Mouse (Mus musculus) embryonic facial prominence, embryonic 13.5 days (tissue): ENCODE results near the gene Psmg4. TPM values are rescaled to one million over a fixed set of nuclear protein-coding genes. Genes with fewer than 3 reads are reported as not detected.

Experiments used
- ATAC-seq: fragments of 200-750 bp; cut with Nextera tagmentation; 2 replicates; pipeline ENCODE4 v1.8.0; 2017; ENCODE audit warnings: low read depth; ENCODE audit not compliant: insufficient number of reproducible peaks, insufficient read depth, low FRiP score, low TSS enrichment
- H3K27ac ChIP-seq: fragments of 300-500 bp; sonication (generic); 2 replicates; pipeline ENCODE4 v1.5.1; 2015; ENCODE audit warnings: moderate library complexity, mild to moderate bottlenecking, inconsistent platforms
- H3K27me3 ChIP-seq: fragments of 300-500 bp; sonication (generic); 2 replicates; pipeline ENCODE4 v1.6.1; 2015; ENCODE audit warnings: mild to moderate bottlenecking, inconsistent platforms
- H3K36me3 ChIP-seq: fragments of 300-500 bp; sonication (generic); 2 replicates; pipeline ENCODE4 v1.6.1; 2015; ENCODE audit warnings: mild to moderate bottlenecking, inconsistent platforms
- H3K4me1 ChIP-seq: fragments of 300-500 bp; sonication (generic); 2 replicates; pipeline ENCODE4 v1.6.1; 2015; ENCODE audit warnings: inconsistent platforms
- H3K4me2 ChIP-seq: fragments of 300-500 bp; sonication (generic); 2 replicates; pipeline ENCODE4 v1.6.1; 2015; ENCODE audit warnings: moderate library complexity, mild to moderate bottlenecking, inconsistent platforms
- H3K4me3 ChIP-seq: fragments of 300-500 bp; sonication (generic); 2 replicates; pipeline ENCODE4 v1.5.1; 2015; ENCODE audit warnings: mild to moderate bottlenecking, inconsistent platforms
- H3K9ac ChIP-seq: fragments of 300-500 bp; sonication (generic); 2 replicates; pipeline ENCODE4 v1.6.1; 2015; ENCODE audit warnings: mild to moderate bottlenecking, inconsistent platforms
- H3K9me3 ChIP-seq: fragments of 300-500 bp; sonication (generic); 2 replicates; pipeline ENCODE4 v1.6.1; 2016; ENCODE audit warnings: inconsistent platforms
- WGBS: fragments of 180-500 bp; shearing (Covaris S2); methylation state at CpG from one replicate; pipeline ENCODE4 v1.1.7; 2015; ENCODE audit warnings: mixed read lengths; 5-methylcytosine and 5-hydroxymethylcytosine counted together
- polyA plus RNA-seq: library from polyadenylated mRNA; unstranded; fragments of >200 nt; fragmentation: Nextera tagmentation; extraction: Ambion mirVana; gene quantifications from 2 replicates; pipeline ENCODE4 v1.2.1, GENCODE M21; 2015

Psmg4 gene
- polyA plus RNA-seq, 1 experiment from 2014 or later = 111 TPM

DNA sequence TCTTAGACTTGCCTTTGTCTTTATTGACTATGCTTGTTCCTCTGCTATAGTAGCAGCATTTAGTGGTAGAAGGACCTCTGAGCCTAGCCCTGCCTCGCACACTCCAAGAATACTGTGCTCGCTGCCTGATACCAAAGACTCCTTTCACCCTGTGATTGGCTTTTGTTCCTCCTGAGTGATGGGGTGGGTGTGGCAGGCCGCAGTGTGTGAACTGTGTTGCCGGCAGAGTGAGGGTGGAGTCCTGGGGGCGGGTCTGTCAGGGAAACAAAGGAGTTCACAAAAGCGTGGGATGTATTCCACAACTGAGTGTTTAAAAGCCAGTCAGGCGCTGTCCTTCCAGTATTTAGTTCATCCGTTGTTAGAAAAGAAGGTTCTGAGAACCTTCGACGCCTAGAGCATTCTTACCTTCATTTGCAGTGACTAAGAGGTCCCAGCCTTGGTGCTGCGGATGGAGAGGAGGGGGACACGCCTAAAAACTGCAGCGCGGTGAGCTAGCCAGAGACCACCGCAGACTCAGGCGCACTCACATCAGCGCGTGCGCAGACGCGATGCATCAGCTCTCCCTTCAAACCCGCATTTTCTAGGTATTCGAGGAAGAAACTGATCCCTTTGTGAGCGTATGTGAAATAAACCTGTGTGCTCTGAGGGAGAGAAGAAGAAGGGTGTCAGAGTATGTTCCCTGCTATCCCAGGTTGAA lies 31.6 kb upstream of the Psmg4 start:
- under 1% methylated on average over 24 of the region's 24 CpGs for WGBS
- peaks cover 49% of the 10 kb centered on the region for H3K4me1 ChIP-seq
- peak overlapping the region; percentile 67 for H3K4me3 ChIP-seq
- 0 out of 2 replicates have a peak, but pooled peaks have one; percentile 38 for ATAC-seq
- peak overlapping the region; percentile 84 for H3K4me2 ChIP-seq
- peak overlapping the region; percentile 75 for H3K9ac ChIP-seq
- no peaks in the 10 kb centered on the region for H3K36me3 ChIP-seq
- H3K9me3 ChIP-seq = no peaks in the 10 kb centered on the region
- H3K27ac ChIP-seq = peak overlapping the region; percentile 86
- peaks cover 5% of the 10 kb centered on the region; the same call in 1 of the 2 replicates for H3K27me3 ChIP-seq

DNA sequence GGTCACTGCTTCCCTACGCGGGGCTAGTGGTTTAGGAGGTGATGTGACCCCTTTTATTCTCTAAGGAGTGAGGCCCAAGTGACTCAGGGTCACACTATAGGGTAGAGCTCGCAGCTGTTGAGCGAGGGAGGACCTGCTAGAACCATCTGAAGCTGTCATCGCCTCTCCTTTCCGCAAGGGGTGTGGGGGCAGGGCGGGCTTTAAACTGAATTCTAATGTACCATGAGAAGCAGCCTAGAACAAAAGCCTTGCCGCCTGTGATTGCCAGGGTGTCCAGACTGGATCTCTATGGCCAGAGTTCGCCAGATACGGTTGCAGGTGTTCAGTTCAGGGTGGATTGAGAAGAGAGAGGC lies 31.1 kb upstream of the Psmg4 start:
- Histone ChIP-seq H3K4me3 (peak overlapping the region; percentile 67), H3K9ac (peak overlapping the region; percentile 75), H3K4me1 (peaks cover 48% of the 10 kb centered on the region), H3K27ac (peak overlapping the region; percentile 86), H3K9me3 (no peaks in the 10 kb centered on the region), H3K36me3 (no peaks in the 10 kb centered on the region), H3K27me3 (peaks cover 5% of the 10 kb centered on the region; the same call in 1 of the 2 replicates), H3K4me2 (peak overlapping the region; percentile 84)
- WGBS = 1% methylated on average over 10 of the region's 10 CpGs
- no peak for ATAC-seq

DNA sequence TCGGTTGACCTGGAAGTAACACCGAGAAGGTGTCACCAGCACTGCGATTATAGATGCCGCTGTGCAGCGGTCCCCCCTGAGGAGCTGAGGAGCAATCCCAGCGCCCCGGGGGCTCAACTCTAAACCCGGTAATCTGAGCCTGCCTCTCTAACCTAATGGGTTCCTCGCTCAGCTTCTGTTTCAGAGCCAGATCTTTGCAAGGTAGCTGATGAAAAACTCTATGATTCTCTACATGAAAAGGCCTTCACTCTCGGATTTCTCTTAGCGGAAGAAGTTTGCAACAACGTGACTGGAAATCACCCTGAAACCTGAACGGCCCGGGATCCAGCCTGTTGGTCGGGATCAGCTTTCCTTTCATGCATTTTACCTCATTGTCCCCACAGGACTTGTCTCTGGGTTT lies 30.5 kb upstream of the Psmg4 start:
- Histone ChIP-seq H3K4me1 (peaks cover 50% of the 10 kb centered on the region), H3K4me2 (peak overlapping the region; percentile 84), H3K9ac (peak overlapping the region; percentile 75; the same call in 1 of the 2 replicates), H3K27ac (peak overlapping the region; percentile 86), H3K9me3 (no peaks in the 10 kb centered on the region), H3K27me3 (peaks cover 5% of the 10 kb centered on the region; the same call in 1 of the 2 replicates), H3K36me3 (no peaks in the 10 kb centered on the region), H3K4me3 (peak overlapping the region; percentile 67)
- WGBS = 2% methylated on average over 15 of the region's 15 CpGs
- no peak for ATAC-seq

DNA sequence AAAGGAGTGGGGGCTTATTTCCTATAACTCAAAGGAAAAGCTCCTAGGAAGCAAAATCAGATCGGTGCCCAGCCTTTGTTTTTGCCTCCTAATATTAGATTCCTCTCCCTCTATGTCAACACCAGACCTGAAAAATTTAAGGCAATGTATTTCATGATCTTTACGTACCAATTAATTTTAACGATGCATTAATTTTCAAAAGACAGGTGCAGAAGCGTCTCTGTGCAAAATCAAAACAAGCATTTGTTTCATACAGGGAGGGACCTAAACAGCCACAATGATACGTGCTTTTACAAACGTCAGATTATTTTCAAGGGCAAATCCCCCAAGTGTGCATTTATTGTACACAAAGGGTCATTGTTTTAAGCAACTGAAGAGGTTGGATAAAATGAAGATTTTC lies 29.9 kb upstream of the Psmg4 start:
- H3K27me3 ChIP-seq = peaks cover 5% of the 10 kb centered on the region; the same call in 1 of the 2 replicates
- H3K4me3 ChIP-seq = no peak overlapping the region
- peaks cover 50% of the 10 kb centered on the region for H3K4me1 ChIP-seq
- ATAC-seq = no peak
- H3K36me3 ChIP-seq = no peaks in the 10 kb centered on the region
- no peaks in the 10 kb centered on the region for H3K9me3 ChIP-seq
- no peak overlapping the region for H3K27ac ChIP-seq
- H3K9ac ChIP-seq = no peak overlapping the region
- WGBS = 14% methylated on average over 6 of the region's 6 CpGs
- peak overlapping the region; percentile 84 for H3K4me2 ChIP-seq

DNA sequence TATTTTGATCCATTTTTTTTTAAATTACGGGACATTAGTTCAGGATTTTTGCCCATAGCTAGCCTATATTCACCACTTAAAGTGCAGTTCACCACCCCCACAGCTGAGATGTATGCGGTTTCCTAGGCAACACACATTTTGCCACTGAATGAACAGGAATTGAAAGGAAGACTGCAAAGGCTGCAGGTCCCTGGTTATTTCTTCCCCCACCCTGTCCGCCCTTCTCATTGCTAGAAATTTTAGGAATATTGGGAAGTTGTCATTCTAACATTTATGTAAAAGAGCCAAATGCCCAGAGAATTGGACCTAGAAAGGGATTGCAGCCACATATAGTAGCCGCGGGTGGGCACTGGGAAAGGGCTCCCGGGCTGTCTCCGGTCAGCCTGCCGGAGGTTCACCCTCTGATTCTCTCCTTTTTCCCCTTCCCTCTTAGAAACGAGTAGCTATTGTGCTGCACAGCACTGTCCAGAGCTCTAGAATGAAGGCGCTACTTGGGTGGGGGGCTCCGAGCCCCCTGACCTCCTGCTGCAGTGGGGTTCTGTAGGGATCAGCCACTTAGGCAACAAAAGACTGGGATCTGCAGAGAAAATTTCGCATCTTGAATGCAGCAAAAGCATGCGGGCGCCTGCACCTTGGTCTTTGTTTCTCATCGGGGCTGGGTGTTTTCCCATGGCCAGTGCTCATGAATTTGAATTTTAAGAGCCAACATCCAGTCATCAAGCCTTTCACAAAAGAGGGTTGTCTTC lies 29.3 kb upstream of the Psmg4 start:
- peak overlapping the region; percentile 59 for H3K9ac ChIP-seq
- peaks cover 49% of the 10 kb centered on the region for H3K4me1 ChIP-seq

DNA sequence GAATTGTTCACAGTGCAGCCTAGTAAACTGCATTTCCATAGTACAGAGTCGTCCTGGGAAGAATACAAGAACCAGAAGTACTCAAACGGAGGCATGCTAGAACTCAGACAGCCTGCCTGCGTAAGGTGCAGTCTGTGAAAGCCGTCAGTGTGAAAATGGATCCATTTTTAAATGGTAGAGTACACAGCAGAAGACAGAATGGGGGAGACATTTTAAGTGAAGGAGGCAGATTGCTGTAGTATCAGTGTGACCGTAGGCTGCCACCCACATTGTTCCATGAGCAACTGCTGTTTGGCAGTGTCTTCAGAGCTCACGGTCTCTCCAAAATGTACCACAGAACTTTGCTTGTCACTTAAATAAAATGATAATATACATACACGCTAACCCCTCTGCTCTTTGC lies 28.5 kb upstream of the Psmg4 start:
- peaks cover 5% of the 10 kb centered on the region; the same call in 1 of the 2 replicates for H3K27me3 ChIP-seq
- H3K4me1 ChIP-seq = peaks cover 42% of the 10 kb centered on the region
- no peak overlapping the region for H3K9ac ChIP-seq
- 66% methylated on average over 7 of the region's 7 CpGs for WGBS
- H3K27ac ChIP-seq = no peak overlapping the region
- no peaks in the 10 kb centered on the region for H3K36me3 ChIP-seq
- ATAC-seq = no peak
- no peak overlapping the region for H3K4me2 ChIP-seq
- no peaks in the 10 kb centered on the region for H3K9me3 ChIP-seq
- no peak overlapping the region for H3K4me3 ChIP-seq

More for the DNA sequence above, 29.3 kb upstream of the Psmg4 start:
- H3K4me3 ChIP-seq = peak overlapping the region; percentile 25
- peak overlapping the region; percentile 84 for H3K4me2 ChIP-seq
- H3K27me3 ChIP-seq = peaks cover 5% of the 10 kb centered on the region; the same call in 1 of the 2 replicates
- H3K9me3 ChIP-seq = no peaks in the 10 kb centered on the region
- 8% methylated on average over 15 of the region's 15 CpGs for WGBS
- peak overlapping the region; percentile 23; the same call in 1 of the 2 replicates for H3K27ac ChIP-seq
- no peak for ATAC-seq
- no peaks in the 10 kb centered on the region for H3K36me3 ChIP-seq

DNA sequence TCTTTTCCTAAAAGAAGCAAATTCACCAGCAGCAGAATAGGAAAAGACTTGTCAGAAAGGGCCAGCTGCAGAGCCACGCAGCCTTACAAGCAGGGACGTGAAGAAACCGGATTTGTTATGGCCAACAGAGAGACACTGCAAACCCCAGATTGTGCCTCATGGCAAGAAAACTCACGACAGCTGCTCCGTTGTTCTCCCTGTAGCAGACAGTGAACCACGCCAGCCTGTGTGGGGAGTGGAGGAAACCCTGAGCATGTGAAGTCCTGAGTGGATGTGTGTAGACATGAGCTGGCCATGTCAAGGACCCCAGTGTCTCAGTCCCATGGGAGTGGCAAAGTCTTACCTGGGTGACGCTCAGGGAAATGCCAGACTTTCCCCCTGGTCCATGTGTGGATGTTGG lies 26.2 kb upstream of the Psmg4 start:
- peaks cover 27% of the 10 kb centered on the region for H3K4me1 ChIP-seq
- 0 out of 2 replicates have a peak, but pooled peaks have one; percentile 20 for ATAC-seq
- peak overlapping the region; percentile 33; the same call in 1 of the 2 replicates for H3K27ac ChIP-seq
- peaks cover 5% of the 10 kb centered on the region; the same call in 1 of the 2 replicates for H3K27me3 ChIP-seq
- no peak overlapping the region for H3K4me2 ChIP-seq
- no peaks in the 10 kb centered on the region for H3K9me3 ChIP-seq
- no peaks in the 10 kb centered on the region for H3K36me3 ChIP-seq
- H3K9ac ChIP-seq = no peak overlapping the region
- no peak overlapping the region for H3K4me3 ChIP-seq
- 35% methylated on average over 7 of the region's 7 CpGs for WGBS

DNA sequence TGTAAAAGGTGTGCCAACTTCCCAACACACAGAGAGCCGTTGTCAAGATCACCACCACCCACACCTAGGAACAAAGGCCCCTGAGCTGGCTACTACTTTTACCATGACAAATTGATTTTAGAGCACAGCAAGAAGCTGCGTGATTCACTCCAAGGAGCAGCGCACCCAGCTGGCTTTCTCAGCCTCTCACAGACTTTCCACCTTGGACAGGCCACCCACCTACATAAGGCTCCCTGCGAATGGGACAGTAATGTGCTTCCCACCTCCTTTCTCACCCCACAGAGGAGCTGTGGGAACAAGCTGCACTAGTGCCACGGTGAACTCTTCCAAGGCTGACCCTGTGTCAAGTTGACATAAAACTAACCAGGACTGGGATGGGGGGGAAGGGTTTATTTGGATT lies 19.4 kb upstream of the Psmg4 start:
- WGBS = 32% methylated on average over 5 of the region's 5 CpGs
- Histone ChIP-seq H3K27ac (no peak overlapping the region), H3K9ac (no peak overlapping the region), H3K9me3 (no peaks in the 10 kb centered on the region), H3K4me3 (no peak overlapping the region), H3K4me2 (no peak overlapping the region), H3K4me1 (peaks cover 7% of the 10 kb centered on the region; the same call in 1 of the 2 replicates), H3K36me3 (no peaks in the 10 kb centered on the region), H3K27me3 (no peaks in the 10 kb centered on the region)
- ATAC-seq = no peak

DNA sequence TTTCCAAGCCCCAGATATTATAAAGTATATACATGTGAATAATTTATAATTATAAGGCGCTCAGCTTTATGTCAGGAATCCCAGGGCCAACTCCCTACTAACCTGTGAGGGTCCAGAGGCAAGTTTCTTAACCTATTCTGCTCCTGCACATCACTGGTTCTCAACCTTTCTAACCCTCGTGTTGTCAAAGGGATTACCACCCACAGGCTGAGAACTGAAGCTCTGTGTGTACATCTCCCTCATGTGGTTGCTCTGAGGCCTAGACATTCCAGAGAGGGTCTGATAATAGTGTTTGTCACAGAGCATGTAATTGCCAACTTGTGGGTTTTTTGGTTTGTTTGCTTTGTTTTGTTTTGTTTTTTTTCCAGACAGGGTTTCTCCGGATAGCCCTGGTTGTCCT lies 15.8 kb upstream of the Psmg4 start:
- H3K4me2 ChIP-seq = no peak overlapping the region
- ATAC-seq = no peak
- no peaks in the 10 kb centered on the region for H3K27me3 ChIP-seq
- WGBS = 56% methylated on average over 3 of the region's 3 CpGs
- no peak overlapping the region for H3K27ac ChIP-seq
- H3K4me1 ChIP-seq = peaks cover 25% of the 10 kb centered on the region
- no peaks in the 10 kb centered on the region for H3K9me3 ChIP-seq
- no peak overlapping the region for H3K4me3 ChIP-seq
- no peak overlapping the region for H3K9ac ChIP-seq
- H3K36me3 ChIP-seq = no peaks in the 10 kb centered on the region

DNA sequence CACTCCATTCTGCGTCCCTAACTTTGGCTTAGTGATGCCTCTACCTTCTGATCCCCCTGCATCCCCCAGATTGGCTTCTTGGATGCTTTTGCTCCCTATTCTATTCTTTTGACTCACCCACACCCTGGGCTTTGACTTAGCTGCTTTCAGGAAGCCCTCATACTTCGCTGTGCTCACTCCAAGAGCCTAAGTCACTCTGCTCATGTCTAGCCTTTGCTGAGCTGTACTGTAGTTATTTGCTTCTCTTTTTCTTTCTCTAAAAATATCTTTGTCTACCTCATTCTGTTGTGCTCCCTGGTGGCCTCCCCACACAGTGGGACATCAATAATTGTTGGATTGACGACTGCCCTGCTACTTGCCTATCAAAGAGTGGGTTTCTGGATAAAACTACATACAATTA lies 14.6 kb upstream of the Psmg4 start:
- peak overlapping the region; percentile 51; the same call in 1 of the 2 replicates for H3K4me3 ChIP-seq
- H3K4me1 ChIP-seq = peaks cover 28% of the 10 kb centered on the region
- 68% methylated on average over 3 of the region's 3 CpGs for WGBS
- peak overlapping the region; percentile 79 for H3K27ac ChIP-seq
- H3K4me2 ChIP-seq = peak overlapping the region; percentile 73
- no peaks in the 10 kb centered on the region for H3K36me3 ChIP-seq
- no peak overlapping the region for H3K9ac ChIP-seq
- no peaks in the 10 kb centered on the region for H3K27me3 ChIP-seq
- ATAC-seq = no peak
- no peaks in the 10 kb centered on the region for H3K9me3 ChIP-seq

DNA sequence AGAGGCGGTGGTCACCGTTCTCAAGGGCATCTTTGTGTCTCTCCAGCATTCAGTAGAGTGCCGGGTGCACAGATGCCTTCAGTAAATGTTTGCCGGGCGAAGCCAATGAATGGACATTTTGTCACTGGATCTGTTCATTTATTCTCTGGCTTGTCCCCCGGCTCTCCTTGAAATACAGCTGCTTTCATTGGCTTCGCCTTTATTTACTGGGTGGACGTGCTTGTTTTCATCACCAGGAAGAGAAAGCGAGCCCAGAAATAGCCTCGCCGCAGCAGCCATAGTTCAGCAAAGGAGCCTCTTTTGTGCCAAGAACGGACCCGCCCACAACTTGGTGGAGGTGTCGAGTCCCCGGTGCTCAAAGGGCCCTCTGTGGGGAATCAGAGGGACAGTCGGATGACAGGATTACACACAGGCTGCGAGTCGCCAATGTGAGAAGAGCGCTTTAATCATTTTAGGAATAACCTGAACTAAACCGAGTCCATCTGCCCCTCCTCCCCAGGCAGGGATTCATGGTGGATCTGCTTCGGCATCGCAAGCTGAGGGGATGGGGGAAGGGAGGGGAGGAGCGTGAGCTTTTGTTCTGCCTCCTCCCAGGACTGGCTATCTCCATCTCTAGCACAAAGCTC lies 13.9 kb upstream of the Psmg4 start:
- Histone ChIP-seq H3K9ac (peak overlapping the region; percentile 73), H3K27ac (peak overlapping the region; percentile 79), H3K27me3 (no peaks in the 10 kb centered on the region), H3K4me3 (peak overlapping the region; percentile 51), H3K4me2 (peak overlapping the region; percentile 73), H3K4me1 (peaks cover 31% of the 10 kb centered on the region), H3K9me3 (no peaks in the 10 kb centered on the region), H3K36me3 (no peaks in the 10 kb centered on the region)
- 2% methylated on average over 23 of the region's 23 CpGs for WGBS
- ATAC-seq = peak; percentile 53
